Mouse (Mus musculus): ENCODE results near the gene Slc22a1.

DNA sequence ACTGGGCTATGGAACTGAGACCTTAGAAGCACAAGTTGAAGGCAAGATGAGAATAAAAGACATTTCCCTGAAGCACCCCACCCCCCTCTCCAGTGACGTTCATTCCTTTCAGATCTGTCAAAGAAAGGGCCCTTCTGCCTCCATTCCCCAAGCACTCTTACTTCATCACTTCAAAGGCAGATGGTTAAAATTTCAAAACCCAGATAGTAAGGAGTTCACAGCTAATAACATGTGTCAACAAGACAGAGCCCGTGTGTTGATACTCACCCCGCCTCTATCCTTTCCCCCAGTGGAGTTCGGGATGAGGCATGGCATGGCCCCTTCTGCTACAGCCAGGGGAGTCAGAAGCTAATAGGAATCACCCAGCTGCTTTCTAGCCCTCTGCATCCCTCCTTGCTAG, 60.2 kb downstream of the Slc22a1 start:
- TF ChIP-seq POLR2A (IDR thresholded peaks at IDR 0.05; ENCODE audit: low read depth, low read length) (no peak), CTCF (conservative IDR thresholded peaks at IDR 0.05; ENCODE audit: insufficient read depth, insufficient read length, low read depth, low read length) (no peak)

Data from kidney, adult 2 months (tissue).